Mouse (Mus musculus) limb, embryonic 10.5 days (tissue): ENCODE measurements around the gene Orc4. TPM values are rescaled to one million over a fixed set of nuclear protein-coding genes. Genes with fewer than 3 reads are reported as not detected.
"Not testable (repeated sequence)": the region's sequence is repeated elsewhere in the genome, so short reads cannot be mapped to it uniquely, and the experiment has no call there.

ENCODE experiments used
- DNase-seq: peaks from one replicate; pipeline ENCODE4 v3.0.0-alpha.2; 2017; ENCODE audit warnings: low spot score
- H3K27ac ChIP-seq: fragments of 300-500 bp; sonication (generic); 2 replicates; pipeline ENCODE4 v1.5.1; 2016; ENCODE audit warnings: mild to moderate bottlenecking
- H3K27me3 ChIP-seq: fragments of 300-500 bp; sonication (generic); 2 replicates; pipeline ENCODE4 v1.6.1; 2016; ENCODE audit warnings: low read depth, mild to moderate bottlenecking; ENCODE audit not compliant: poor library complexity, severe bottlenecking
- H3K36me3 ChIP-seq: fragments of 300-500 bp; sonication (generic); 2 replicates; pipeline ENCODE4 v1.6.1; 2016; ENCODE audit warnings: mild to moderate bottlenecking, moderate library complexity
- H3K4me1 ChIP-seq: fragments of 300-500 bp; sonication (generic); 2 replicates; pipeline ENCODE4 v1.6.1; 2016
- H3K4me3 ChIP-seq: fragments of 300-500 bp; sonication (generic); 2 replicates; pipeline ENCODE4 v1.5.1; 2016; ENCODE audit warnings: mild to moderate bottlenecking, moderate library complexity
- H3K9me3 ChIP-seq: fragments of 300-500 bp; sonication (generic); replicated peaks from 2 replicates; pipeline ENCODE4 v1.6.1; 2016; ENCODE audit warnings: mild to moderate bottlenecking
- WGBS: fragments of 180-500 bp; shearing (Covaris S2); methylation state at CpG from one replicate; pipeline ENCODE4 v1.1.7; 2016; 5-methylcytosine and 5-hydroxymethylcytosine counted together
- polyA plus RNA-seq: library from polyadenylated mRNA; unstranded; fragments of >200 nt; fragmentation: Nextera tagmentation; extraction: Ambion mirVana; gene quantifications from 2 replicates; pipeline ENCODE4 v1.2.1, GENCODE M21; 2016

Gene Orc4
- polyA plus RNA-seq, 1 experiment from 2014 or later = 126 TPM

DNA sequence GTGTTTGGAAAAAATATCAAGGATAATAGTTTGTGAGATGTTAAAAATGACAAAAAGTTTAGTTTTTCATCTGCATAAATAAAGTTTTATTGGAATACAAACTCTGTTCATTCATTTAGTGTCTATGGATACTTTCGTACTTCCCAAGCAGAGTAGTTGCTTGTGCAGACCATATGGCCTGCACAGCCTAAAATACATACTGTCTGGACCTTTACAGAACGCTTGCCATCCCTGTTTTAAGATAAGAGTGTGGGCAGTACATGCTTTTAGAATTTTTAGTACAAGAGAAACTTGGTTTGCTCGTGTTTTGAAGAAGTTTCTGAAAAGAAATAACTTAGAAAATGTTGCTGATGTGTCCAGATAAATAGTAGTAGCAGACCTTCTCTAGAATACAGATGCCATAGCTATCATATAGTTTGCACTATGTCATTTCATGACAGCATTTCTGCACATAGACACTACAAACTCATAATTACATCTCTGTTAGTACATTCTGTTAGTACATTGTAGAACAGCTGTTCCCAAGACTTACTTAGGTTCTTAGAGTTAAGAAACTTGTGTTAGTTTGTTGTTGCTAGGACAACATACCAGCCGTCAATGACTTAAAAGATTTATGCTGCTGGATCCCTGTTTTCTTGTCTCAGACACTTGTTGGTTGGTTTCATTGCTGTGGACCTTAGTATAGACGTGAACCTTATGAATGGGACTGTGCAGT, 81.7 kb downstream of the Orc4 start:
- Histone ChIP-seq H3K9me3 (no peaks in the 10 kb centered on the region), H3K36me3 (peaks cover 3% of the 10 kb centered on the region; the same call in 1 of the 2 replicates), H3K27ac (no peak overlapping the region), H3K4me1 (no peaks in the 10 kb centered on the region), H3K4me3 (no peak overlapping the region), H3K27me3 (no peaks in the 10 kb centered on the region)
- WGBS = 89% methylated on average over 5 of the region's 5 CpGs
- DNase-seq = no peak

DNA sequence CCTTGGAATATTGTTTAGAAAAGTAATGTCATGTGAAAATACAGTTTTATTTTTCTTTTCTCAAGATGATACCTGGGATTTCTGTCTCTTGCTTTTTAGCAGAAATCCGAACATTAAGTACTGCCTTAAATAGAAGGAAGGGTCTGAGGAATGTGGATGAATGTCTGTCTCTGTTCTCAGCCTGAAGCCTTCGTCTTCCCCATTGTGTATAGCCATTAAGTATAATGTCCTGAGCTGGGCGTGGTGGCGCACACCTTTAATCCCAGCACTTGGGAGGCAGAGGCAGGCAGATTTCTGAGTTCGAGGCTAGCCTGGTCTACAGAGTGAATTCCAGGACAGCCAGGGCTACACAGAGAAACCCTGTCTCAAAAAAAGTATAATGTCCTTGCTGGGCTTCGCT, 84.5 kb downstream of the Orc4 start:
- not testable (repeated sequence) for H3K4me3 ChIP-seq, H3K36me3 ChIP-seq, H3K4me1 ChIP-seq, H3K27me3 ChIP-seq, DNase-seq, H3K9me3 ChIP-seq, H3K27ac ChIP-seq
- 95% methylated on average over 6 of the region's 6 CpGs for WGBS

Other genes starting within 250 kb of the Orc4 start
- 11.8 and 16.2 TPM in 2 replicates for gene Acvr2a, start 136.2 kb downstream of the Orc4 start, polyA plus RNA-seq
- 27.7 and 28.8 TPM in 2 replicates for gene Mbd5, start 769 bp downstream of the Orc4 start, polyA plus RNA-seq